Mouse (Mus musculus) cerebellum, adult 2 months (tissue): ENCODE data around the gene Tmtc4.

ENCODE experiments used
- CTCF ChIP-seq: fragments of 200-500 bp; IDR thresholded peaks from 2 replicates; pipeline ENCODE4 v1.5.1; 2011; ENCODE audit warnings: low read depth, mild to moderate bottlenecking, control low read depth, low read length, moderate library complexity, borderline replicate concordance; ENCODE audit not compliant: insufficient read depth
- POLR2A ChIP-seq: fragments of 200-500 bp; IDR thresholded peaks from 2 replicates; pipeline ENCODE4 v1.6.1; 2011; ENCODE audit warnings: low read length, control low read depth, borderline replicate concordance; ENCODE audit not compliant: insufficient read depth

- TF ChIP-seq CTCF (no peak), POLR2A (no peak)
Measured at GRCm38 (mm10) chr14:122997465-122997864, 13.6 kb upstream of the Tmtc4 start.
